Mouse (Mus musculus): ENCODE data around the gene Cplx1.

The Cplx1 gene

GRCm38 (mm10) chr5:108549489-108550206 lies at the start of gene Cplx1:
TSS of gene Cplx1 (minus strand) at chr5:108550024.
- DNase-seq (ENCODE audit: low spot score in 2 of 2): peak in 1 of 2 experiments; percentile 13

- no peak for DNase-seq (ENCODE audit: low spot score in 2 of 2)
Measured at GRCm38 (mm10) chr5:108581361-108581891, 31.6 kb upstream of the Cplx1 start.

- no peak for DNase-seq (ENCODE audit: low spot score in 2 of 2)
Measured at GRCm38 (mm10) chr5:108573054-108573453, 23.2 kb upstream of the Cplx1 start.

- DNase-seq (ENCODE audit: low spot score in 2 of 2): no peak
Measured at GRCm38 (mm10) chr5:108570991-108571390, 21.2 kb upstream of the Cplx1 start.

GRCm38 (mm10) chr5:108567104-108567503 lies 17.3 kb upstream of the Cplx1 start:
- DNase-seq (ENCODE audit: low spot score in 2 of 2): no peak

- DNase-seq (ENCODE audit: low spot score in 2 of 2): no peak
Measured at GRCm38 (mm10) chr5:108566523-108566922, 16.7 kb upstream of the Cplx1 start.

- no peak for DNase-seq (ENCODE audit: low spot score in 2 of 2)
Measured at GRCm38 (mm10) chr5:108565381-108565780, 15.6 kb upstream of the Cplx1 start.

GRCm38 (mm10) chr5:108564346-108564745 lies 14.5 kb upstream of the Cplx1 start:
- no peak for DNase-seq (ENCODE audit: low spot score in 2 of 2)

GRCm38 (mm10) chr5:108562483-108562882 lies 12.7 kb upstream of the Cplx1 start:
- DNase-seq (ENCODE audit: low spot score in 2 of 2): no peak

- DNase-seq (ENCODE audit: low spot score in 2 of 2): no peak
Measured at GRCm38 (mm10) chr5:108556986-108557385, 7.2 kb upstream of the Cplx1 start.

GRCm38 (mm10) chr5:108554041-108554440 lies 4.2 kb upstream of the Cplx1 start:
- no peak for DNase-seq (ENCODE audit: low spot score in 2 of 2)

- DNase-seq (ENCODE audit: low spot score in 2 of 2): no peak
Measured at GRCm38 (mm10) chr5:108550207-108550594, 377 bp upstream of the Cplx1 start.

- DNase-seq (ENCODE audit: low spot score in 2 of 2): no peak
Measured at GRCm38 (mm10) chr5:108549137-108549488, 711 bp downstream of the Cplx1 start.

GRCm38 (mm10) chr5:108547636-108548035 lies 2.2 kb downstream of the Cplx1 start:
- DNase-seq (ENCODE audit: low spot score in 2 of 2): no peak

- DNase-seq (ENCODE audit: low spot score in 2 of 2): no peak
Measured at GRCm38 (mm10) chr5:108543516-108544291, 6.1 kb downstream of the Cplx1 start.

GRCm38 (mm10) chr5:108534188-108534587 lies 15.6 kb downstream of the Cplx1 start:
- no peak for DNase-seq (ENCODE audit: low spot score in 2 of 2)

GRCm38 (mm10) chr5:108522597-108522996 lies 27.2 kb downstream of the Cplx1 start:
- no peak for DNase-seq (ENCODE audit: low spot score in 2 of 2)

- DNase-seq (ENCODE audit: low spot score in 2 of 2): no peak
Measured at GRCm38 (mm10) chr5:108521896-108522295, 27.9 kb downstream of the Cplx1 start.

GRCm38 (mm10) chr5:108521016-108521415 lies 28.8 kb downstream of the Cplx1 start:
- DNase-seq (ENCODE audit: low spot score in 2 of 2): no peak

- DNase-seq (ENCODE audit: low spot score in 2 of 2): no peak
Measured at GRCm38 (mm10) chr5:108520153-108520552, 29.7 kb downstream of the Cplx1 start.

GRCm38 (mm10) chr5:108518951-108519350 lies 30.9 kb downstream of the Cplx1 start:
- no peak for DNase-seq (ENCODE audit: low spot score in 2 of 2)

- no peak for DNase-seq (ENCODE audit: low spot score in 2 of 2)
Measured at GRCm38 (mm10) chr5:108518106-108518885, 31.5 kb downstream of the Cplx1 start.

All from thymus, postnatal 10 days (tissue).